Mouse (Mus musculus): ENCODE measurements at regions not wholly inside any gene's neighbourhood (a gene's known extent, or its start where the extent isn't known, plus 50 kb on each side); places are given as distances from the start of the nearest gene placed in this dataset.

- no peak overlapping the region for H3K27ac ChIP-seq (ENCODE audit: control insufficient read depth, insufficient read depth, low read length)
- TF ChIP-seq CTCF (IDR thresholded peaks at IDR 0.05; ENCODE audit: borderline replicate concordance, control insufficient read depth, extremely low read depth, insufficient read depth, low read length, poor library complexity) = no peak
- TF ChIP-seq POLR2A (IDR thresholded peaks at IDR 0.05; ENCODE audit: control insufficient read depth, extremely low read depth, insufficient read depth, low read length, poor library complexity) = no peak
- no peaks in the 10 kb centered on the region for H3K4me1 ChIP-seq (replicated peaks; ENCODE audit: control insufficient read depth, insufficient read depth, low read length)
- H3K36me3 ChIP-seq (ENCODE audit: control insufficient read depth, insufficient read depth, low read length) = no peaks in the 10 kb centered on the region
- no peaks in the 10 kb centered on the region for H3K27me3 ChIP-seq (ENCODE audit: control insufficient read depth, insufficient read depth, low read length)
- DNase-seq = no peak
- 86% methylated on average over 14 of the region's 14 CpGs for WGBS
- no peak overlapping the region for H3K4me3 ChIP-seq (ENCODE audit: control insufficient read depth, insufficient read depth, low read length)
Measured at GRCm38 (mm10) chr1:92324091-92324950, 128.8 kb upstream of the Hdac4 start.

GRCm38 (mm10) chr1:92317131-92317530, 121.6 kb upstream of the Hdac4 start:
- no peaks in the 10 kb centered on the region for H3K27me3 ChIP-seq (ENCODE audit: control insufficient read depth, insufficient read depth, low read length)
- H3K36me3 ChIP-seq (ENCODE audit: control insufficient read depth, insufficient read depth, low read length) = no peaks in the 10 kb centered on the region
- 95% methylated on average over 4 of the region's 4 CpGs for WGBS
- TF ChIP-seq CTCF (IDR thresholded peaks at IDR 0.05; ENCODE audit: borderline replicate concordance, control insufficient read depth, extremely low read depth, insufficient read depth, low read length, poor library complexity) (no peak), POLR2A (IDR thresholded peaks at IDR 0.05; ENCODE audit: control insufficient read depth, extremely low read depth, insufficient read depth, low read length, poor library complexity) (no peak)
- DNase-seq = no peak
- no peak overlapping the region for H3K4me3 ChIP-seq (ENCODE audit: control insufficient read depth, insufficient read depth, low read length)
- peaks cover 5% of the 10 kb centered on the region for H3K4me1 ChIP-seq (replicated peaks; ENCODE audit: control insufficient read depth, insufficient read depth, low read length)
- no peak overlapping the region for H3K27ac ChIP-seq (ENCODE audit: control insufficient read depth, insufficient read depth, low read length)

GRCm38 (mm10) chr1:92316191-92316723, 120.8 kb upstream of the Hdac4 start:
- Histone ChIP-seq H3K27me3 (ENCODE audit: control insufficient read depth, insufficient read depth, low read length) (no peaks in the 10 kb centered on the region), H3K27ac (ENCODE audit: control insufficient read depth, insufficient read depth, low read length) (no peak overlapping the region), H3K36me3 (ENCODE audit: control insufficient read depth, insufficient read depth, low read length) (no peaks in the 10 kb centered on the region), H3K4me3 (ENCODE audit: control insufficient read depth, insufficient read depth, low read length) (no peak overlapping the region), H3K4me1 (replicated peaks; ENCODE audit: control insufficient read depth, insufficient read depth, low read length) (peaks cover 5% of the 10 kb centered on the region)
- 32% methylated on average over 10 of the region's 10 CpGs for WGBS
- no peak for DNase-seq
- no peak for TF ChIP-seq CTCF (IDR thresholded peaks at IDR 0.05; ENCODE audit: borderline replicate concordance, control insufficient read depth, extremely low read depth, insufficient read depth, low read length, poor library complexity)
- TF ChIP-seq POLR2A (IDR thresholded peaks at IDR 0.05; ENCODE audit: control insufficient read depth, extremely low read depth, insufficient read depth, low read length, poor library complexity) = no peak

GRCm38 (mm10) chr1:92313001-92313597, 117.6 kb upstream of the Hdac4 start:
- Histone ChIP-seq H3K4me1 (replicated peaks; ENCODE audit: control insufficient read depth, insufficient read depth, low read length) (peaks cover 5% of the 10 kb centered on the region), H3K4me3 (ENCODE audit: control insufficient read depth, insufficient read depth, low read length) (no peak overlapping the region), H3K36me3 (ENCODE audit: control insufficient read depth, insufficient read depth, low read length) (no peaks in the 10 kb centered on the region), H3K27me3 (ENCODE audit: control insufficient read depth, insufficient read depth, low read length) (no peaks in the 10 kb centered on the region), H3K27ac (ENCODE audit: control insufficient read depth, insufficient read depth, low read length) (no peak overlapping the region)
- TF ChIP-seq CTCF (IDR thresholded peaks at IDR 0.05; ENCODE audit: borderline replicate concordance, control insufficient read depth, extremely low read depth, insufficient read depth, low read length, poor library complexity) (no peak), POLR2A (IDR thresholded peaks at IDR 0.05; ENCODE audit: control insufficient read depth, extremely low read depth, insufficient read depth, low read length, poor library complexity) (no peak)
- WGBS = 97% methylated on average over 16 of the region's 16 CpGs
- no peak for DNase-seq

- no peak for DNase-seq
- TF ChIP-seq CTCF (IDR thresholded peaks at IDR 0.05; ENCODE audit: borderline replicate concordance, control insufficient read depth, extremely low read depth, insufficient read depth, low read length, poor library complexity) (no peak), POLR2A (IDR thresholded peaks at IDR 0.05; ENCODE audit: control insufficient read depth, extremely low read depth, insufficient read depth, low read length, poor library complexity) (no peak)
- no peaks in the 10 kb centered on the region for H3K4me1 ChIP-seq (replicated peaks; ENCODE audit: control insufficient read depth, insufficient read depth, low read length)
- no peaks in the 10 kb centered on the region for H3K36me3 ChIP-seq (ENCODE audit: control insufficient read depth, insufficient read depth, low read length)
- H3K4me3 ChIP-seq (ENCODE audit: control insufficient read depth, insufficient read depth, low read length) = no peak overlapping the region
- H3K27ac ChIP-seq (ENCODE audit: control insufficient read depth, insufficient read depth, low read length) = no peak overlapping the region
- WGBS = 89% methylated on average over 2 of the region's 2 CpGs
- no peaks in the 10 kb centered on the region for H3K27me3 ChIP-seq (ENCODE audit: control insufficient read depth, insufficient read depth, low read length)
Measured at GRCm38 (mm10) chr1:92309883-92310282, 114.4 kb upstream of the Hdac4 start.

GRCm38 (mm10) chr1:92309381-92309780, 113.9 kb upstream of the Hdac4 start:
- no peak overlapping the region for H3K27ac ChIP-seq (ENCODE audit: control insufficient read depth, insufficient read depth, low read length)
- no peak for DNase-seq
- 93% methylated on average over 6 of the region's 6 CpGs for WGBS
- no peaks in the 10 kb centered on the region for H3K27me3 ChIP-seq (ENCODE audit: control insufficient read depth, insufficient read depth, low read length)
- peaks cover 2% of the 10 kb centered on the region; the same call in 1 of the 2 replicates for H3K4me1 ChIP-seq (replicated peaks; ENCODE audit: control insufficient read depth, insufficient read depth, low read length)
- H3K4me3 ChIP-seq (ENCODE audit: control insufficient read depth, insufficient read depth, low read length) = no peak overlapping the region
- H3K36me3 ChIP-seq (ENCODE audit: control insufficient read depth, insufficient read depth, low read length) = no peaks in the 10 kb centered on the region
- no peak for TF ChIP-seq POLR2A (IDR thresholded peaks at IDR 0.05; ENCODE audit: control insufficient read depth, extremely low read depth, insufficient read depth, low read length, poor library complexity)
- no peak for TF ChIP-seq CTCF (IDR thresholded peaks at IDR 0.05; ENCODE audit: borderline replicate concordance, control insufficient read depth, extremely low read depth, insufficient read depth, low read length, poor library complexity)

Measured in thymus, adult 2 months (tissue).